ENCODE assay signal across 12 mouse cellular contexts in genomic region chr2:50885924-50886315, GRCm38 (mm10).
A peak's percentile ranks its signal among the peaks of the same experiment; 100 is the strongest.
DNase-seq lines count a peak whose midpoint lies in the region; ATAC-seq and TF ChIP-seq lines count a peak whose summit lies in the region.
"Had no signal": no experiment of that assay in that cellular context is flagged by ENCODE, and none has a peak within 500 bp of the region (broad histone marks: within the 10 kb centered on the region; RNA-seq: fewer than 3 reads in every experiment).

No protein-coding gene starts in this region.

- H3K9me3 ChIP-seq in lung, embryonic 14.5 days (ENCODE audit: low read depth, low read length) = no peaks in the 10 kb centered on the region
- H3K9me3 ChIP-seq in embryonic facial prominence, embryonic 14.5 days (ENCODE audit: control insufficient read depth, low read length) = no peaks in the 10 kb centered on the region
- H3K9me3 ChIP-seq in limb, embryonic 13.5 days = no peaks in the 10 kb centered on the region

- no peaks in the 10 kb centered on the region for H3K27me3 ChIP-seq in lung, embryonic 14.5 days (ENCODE audit: insufficient read depth, low read length)
- no peaks in the 10 kb centered on the region for H3K27me3 ChIP-seq in embryonic facial prominence, embryonic 14.5 days (replicated peaks; ENCODE audit: control insufficient read depth, insufficient read depth, low read length)
- no peaks in the 10 kb centered on the region for H3K27me3 ChIP-seq in limb, embryonic 13.5 days

- H3K4me3 ChIP-seq in lung, embryonic 14.5 days (ENCODE audit: low read depth, low read length) = no peak overlapping the region
- no peak overlapping the region for H3K4me3 ChIP-seq in embryonic facial prominence, embryonic 14.5 days (ENCODE audit: low read depth, low read length)
- H3K4me3 ChIP-seq in limb, embryonic 13.5 days = no peak overlapping the region
- H3K4me3 ChIP-seq: erythroblast, embryonic 14.5 days had no signal

- peak; percentile 25 to 36 for DNase-seq in cerebellum, postnatal 10 days
- no peak for DNase-seq in cerebellum, adult 11-12 months
- peak; percentile 22 for DNase-seq in lung, embryonic 14.5 days
- DNase-seq in lung, postnatal 14 days = no peak
- peak; percentile 93 for DNase-seq in embryonic facial prominence, embryonic 14.5 days (ENCODE audit: low spot score)
- no peak for DNase-seq in testis, postnatal 14 days (ENCODE audit: low spot score)
- no peak for DNase-seq in spleen, postnatal 36 days (ENCODE audit: low spot score in 2 of 2)
- DNase-seq: cerebellum, adult 8-10 months; liver; lung, postnatal 10 days had no signal

- no peaks in the 10 kb centered on the region for H3K4me1 ChIP-seq in lung, embryonic 14.5 days (ENCODE audit: insufficient read depth)
- peaks cover 17% of the 10 kb centered on the region for H3K4me1 ChIP-seq in embryonic facial prominence, embryonic 14.5 days (ENCODE audit: control insufficient read depth, insufficient read depth, low read length)
- peaks cover 23% of the 10 kb centered on the region for H3K4me1 ChIP-seq in limb, embryonic 13.5 days

- 39% methylated on average over 7 of the region's 7 CpGs for WGBS in lung, embryonic 14.5 days
- WGBS in embryonic facial prominence, embryonic 14.5 days = 12% methylated on average over 7 of the region's 7 CpGs
- WGBS in limb, embryonic 13.5 days = 25% methylated on average over 7 of the region's 7 CpGs

- no peak overlapping the region for H3K9ac ChIP-seq in lung, embryonic 14.5 days
- no peak overlapping the region for H3K9ac ChIP-seq in embryonic facial prominence, embryonic 14.5 days (ENCODE audit: low read depth, low read length)
- H3K9ac ChIP-seq in limb, embryonic 13.5 days = no peak overlapping the region

- peak; percentile 70; the same call in 1 of the 2 replicates for ATAC-seq in lung, embryonic 14.5 days (ENCODE audit: insufficient read depth)
- ATAC-seq in embryonic facial prominence, embryonic 14.5 days (ENCODE audit: low read depth) = peak; percentile 89
- no peak for ATAC-seq in limb, embryonic 13.5 days (ENCODE audit: low FRiP score, low read depth)

- TF ChIP-seq CTCF in lung, embryonic 14.5 days (IDR thresholded peaks at IDR 0.05; ENCODE audit: low read depth) = no peak

- H3K27ac ChIP-seq in lung, embryonic 14.5 days (ENCODE audit: low read depth) = no peak overlapping the region
- peak overlapping the region; percentile 50; the same call in 1 of the 2 replicates for H3K27ac ChIP-seq in embryonic facial prominence, embryonic 14.5 days (replicated peaks; ENCODE audit: low read depth, low read length)
- 0 out of 2 replicates have a peak overlapping the region, but pooled peaks have one; percentile 15 for H3K27ac ChIP-seq in limb, embryonic 13.5 days

- no peaks in the 10 kb centered on the region for H3K36me3 ChIP-seq in lung, embryonic 14.5 days (ENCODE audit: insufficient read depth)
- no peaks in the 10 kb centered on the region for H3K36me3 ChIP-seq in embryonic facial prominence, embryonic 14.5 days (ENCODE audit: control insufficient read depth, insufficient read depth, low read length)
- H3K36me3 ChIP-seq in limb, embryonic 13.5 days = no peaks in the 10 kb centered on the region

- H3K4me2 ChIP-seq in lung, embryonic 14.5 days = no peak overlapping the region
- 0 out of 2 replicates have a peak overlapping the region, but pooled peaks have one; percentile 1 for H3K4me2 ChIP-seq in embryonic facial prominence, embryonic 14.5 days (ENCODE audit: low read depth, low read length)
- no peak overlapping the region for H3K4me2 ChIP-seq in limb, embryonic 13.5 days (replicated peaks)

Comparison
In these comparisons a context has a peak if more than half of its experiments do, and no peak if none do; other contexts are left out.
1. DNase-seq: peak in cerebellum, postnatal 10 days (2 of 2), lung, embryonic 14.5 days (single experiment) and embryonic facial prominence, embryonic 14.5 days (single experiment); none in cerebellum, adult 11-12 months (single experiment), lung, postnatal 14 days (single experiment), testis, postnatal 14 days (single experiment) and spleen, postnatal 36 days (0 of 2).